Mouse (Mus musculus): ENCODE measurements around the gene Micu2.
A peak's percentile ranks its signal among the peaks of the same experiment; 100 is the strongest.

Micu2 gene

DNA sequence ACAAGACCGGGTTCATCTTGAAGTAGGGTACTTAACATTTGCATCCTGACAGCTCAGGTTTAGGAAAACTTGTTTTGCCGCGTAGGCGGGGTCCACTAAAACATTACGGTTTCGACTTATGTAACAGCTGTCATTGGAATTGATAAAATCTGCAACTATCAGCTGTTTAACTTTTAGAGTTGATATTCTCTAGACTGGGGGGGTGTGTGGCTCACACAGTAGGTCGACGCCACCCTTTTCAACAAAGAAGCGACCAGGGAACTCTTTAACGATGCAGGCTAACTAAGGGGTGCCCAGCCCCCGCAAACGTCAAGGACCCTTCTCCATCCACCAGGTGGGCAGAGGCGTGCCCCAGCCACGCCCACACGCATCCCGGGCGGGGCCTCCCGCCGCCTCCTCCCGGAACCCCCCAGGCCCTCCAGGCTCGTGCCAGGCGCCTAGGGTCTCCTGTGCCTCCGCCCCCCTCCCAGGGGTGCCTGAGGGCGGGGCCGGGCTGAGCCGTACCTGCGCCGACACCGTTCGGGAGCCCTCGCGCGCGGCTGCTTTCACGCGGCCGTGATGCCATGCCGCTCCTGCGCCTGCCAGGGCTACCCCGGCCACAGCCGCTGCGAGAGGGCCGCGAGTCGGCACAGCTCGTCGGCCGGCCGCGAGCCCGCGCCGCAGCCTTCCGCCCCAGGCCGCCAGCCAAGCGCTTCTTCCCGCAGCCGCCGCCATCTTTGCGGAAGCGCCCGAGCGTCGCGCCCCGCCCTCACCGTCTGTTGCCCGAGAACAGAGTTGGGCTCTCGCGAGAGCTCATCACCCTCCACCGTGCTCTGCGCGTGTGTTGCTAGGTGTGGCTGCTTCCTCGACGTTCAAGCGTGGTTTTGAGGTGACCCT lies at the start of gene Micu2:
Gene Micu2 (minus strand): TSS at position 737 of the 876 bp plus-strand sequence.
- DNase-seq (ENCODE audit: low read depth), result peak; percentile 94

- no peak for DNase-seq (ENCODE audit: low read depth)
Measured at GRCm38 (mm10) chr14:58046639-58047284, 47.7 kb upstream of the Micu2 start.

GRCm38 (mm10) chr14:58036174-58036573 lies 37.1 kb upstream of the Micu2 start:
- DNase-seq (ENCODE audit: low read depth), result no peak

DNA sequence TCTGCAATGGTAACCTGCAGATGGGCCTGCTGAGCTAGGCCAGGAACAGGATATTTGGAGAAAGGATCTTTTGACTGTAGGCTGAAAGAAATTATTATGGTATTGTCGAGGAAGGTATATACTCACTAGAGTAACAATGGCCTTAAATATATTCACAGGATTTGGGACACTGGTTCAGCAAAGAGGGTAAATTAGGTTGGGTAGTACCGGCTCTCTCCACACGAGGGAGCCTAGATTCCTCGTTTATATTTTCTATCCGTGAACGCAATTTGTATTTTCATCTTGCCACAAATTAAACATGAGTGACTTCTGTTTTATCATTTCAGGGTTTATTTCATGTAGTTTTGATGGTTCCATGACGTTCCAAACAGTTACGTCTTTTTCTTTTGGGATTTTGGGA lies 35.5 kb upstream of the Micu2 start:
- peak; percentile 47 for DNase-seq (ENCODE audit: low read depth)

DNA sequence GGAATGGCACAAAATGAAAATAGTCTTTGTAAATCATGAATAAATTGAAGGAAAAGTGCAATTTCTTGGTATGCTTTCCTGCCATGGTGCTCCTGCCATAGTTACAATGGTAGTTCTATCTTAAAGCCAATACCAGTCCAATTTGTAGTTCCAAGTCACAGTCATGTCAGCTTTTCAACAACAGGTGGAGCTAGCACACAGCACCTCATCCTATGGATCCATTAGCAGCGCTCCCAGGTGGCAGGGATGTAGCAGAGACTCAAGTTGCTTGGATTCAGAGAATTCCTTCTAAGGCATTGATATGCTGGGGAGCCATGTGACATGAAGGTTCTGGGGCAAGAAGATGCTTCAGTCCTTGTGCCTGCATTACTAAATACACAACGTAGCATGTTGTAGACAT lies 19.8 kb upstream of the Micu2 start:
- no peak for DNase-seq (ENCODE audit: low read depth)

DNA sequence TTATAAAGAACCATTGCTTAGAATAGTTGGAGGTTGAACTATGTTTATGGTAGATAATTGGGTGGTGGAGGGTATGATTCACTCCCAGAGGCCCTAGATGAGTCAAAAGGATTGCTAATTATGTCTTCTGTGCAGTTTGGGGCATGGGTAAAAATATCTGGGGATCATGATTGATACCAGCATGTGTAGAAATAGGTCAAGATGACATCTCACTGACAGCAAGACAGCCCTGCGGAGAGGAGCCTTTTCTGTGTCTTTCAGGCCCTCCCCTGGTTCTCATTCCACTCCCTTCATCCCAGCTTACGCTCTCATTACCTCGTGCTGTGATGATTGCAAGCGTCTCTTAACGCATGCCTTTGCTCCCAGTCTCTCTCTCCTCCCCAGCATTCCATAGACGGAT lies 4.8 kb upstream of the Micu2 start:
- DNase-seq (ENCODE audit: low read depth), result no peak

DNA sequence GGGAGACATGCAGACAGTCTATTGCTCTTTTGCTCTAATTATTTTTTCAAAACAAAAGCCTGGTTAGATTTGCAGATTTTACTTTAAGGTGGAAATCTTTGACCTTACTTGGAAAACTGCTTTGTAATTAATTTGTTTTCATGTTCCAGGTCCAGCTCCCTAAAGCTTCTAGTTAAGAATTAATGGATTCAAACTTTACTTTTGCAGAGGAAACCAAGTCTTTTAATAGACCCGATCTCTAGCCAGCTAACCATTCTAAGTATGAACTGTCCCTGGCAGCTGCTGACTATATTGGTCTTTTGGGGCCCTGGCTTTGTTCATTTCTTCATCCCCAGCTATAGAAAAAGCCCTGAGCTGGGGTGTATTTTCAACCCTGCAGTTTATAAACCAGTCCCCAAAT lies 3.1 kb upstream of the Micu2 start:
- DNase-seq (ENCODE audit: low read depth), result no peak

GRCm38 (mm10) chr14:57999402-57999734 lies 306 bp upstream of the Micu2 start:
- no peak for DNase-seq (ENCODE audit: low read depth)

- no peak for DNase-seq (ENCODE audit: low read depth)
Measured at GRCm38 (mm10) chr14:57997431-57997830, 1.6 kb downstream of the Micu2 start.

GRCm38 (mm10) chr14:57996210-57996609 lies 2.9 kb downstream of the Micu2 start:
- peak; percentile 13 for DNase-seq (ENCODE audit: low read depth)

DNA sequence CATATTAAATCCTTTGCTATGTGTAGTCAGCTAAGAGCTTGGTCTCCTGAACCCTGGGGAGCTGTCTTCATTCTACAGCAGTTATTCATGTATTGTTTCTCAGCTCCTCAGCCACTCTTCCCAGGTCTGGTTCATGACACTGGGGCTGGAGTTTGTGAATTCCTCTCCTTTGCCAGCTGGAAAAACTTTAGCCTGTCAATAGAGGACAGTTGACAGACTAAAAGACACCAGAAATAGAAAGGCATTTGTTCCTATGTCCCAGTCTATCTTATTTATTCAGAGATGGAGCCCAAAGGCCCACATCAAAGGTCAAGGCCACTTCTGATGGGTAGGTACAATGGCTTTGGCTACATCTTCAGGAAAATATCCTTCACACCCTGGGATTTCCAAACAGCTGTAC lies 7.3 kb downstream of the Micu2 start:
- DNase-seq (ENCODE audit: low read depth), result no peak

- DNase-seq (ENCODE audit: low read depth), result no peak
Measured at GRCm38 (mm10) chr14:57989162-57989561, 9.9 kb downstream of the Micu2 start.

- no peak for DNase-seq (ENCODE audit: low read depth)
Measured at GRCm38 (mm10) chr14:57985780-57986179, 13.3 kb downstream of the Micu2 start.

GRCm38 (mm10) chr14:57982450-57982849 lies 16.6 kb downstream of the Micu2 start:
- DNase-seq (ENCODE audit: low read depth), result no peak

DNA sequence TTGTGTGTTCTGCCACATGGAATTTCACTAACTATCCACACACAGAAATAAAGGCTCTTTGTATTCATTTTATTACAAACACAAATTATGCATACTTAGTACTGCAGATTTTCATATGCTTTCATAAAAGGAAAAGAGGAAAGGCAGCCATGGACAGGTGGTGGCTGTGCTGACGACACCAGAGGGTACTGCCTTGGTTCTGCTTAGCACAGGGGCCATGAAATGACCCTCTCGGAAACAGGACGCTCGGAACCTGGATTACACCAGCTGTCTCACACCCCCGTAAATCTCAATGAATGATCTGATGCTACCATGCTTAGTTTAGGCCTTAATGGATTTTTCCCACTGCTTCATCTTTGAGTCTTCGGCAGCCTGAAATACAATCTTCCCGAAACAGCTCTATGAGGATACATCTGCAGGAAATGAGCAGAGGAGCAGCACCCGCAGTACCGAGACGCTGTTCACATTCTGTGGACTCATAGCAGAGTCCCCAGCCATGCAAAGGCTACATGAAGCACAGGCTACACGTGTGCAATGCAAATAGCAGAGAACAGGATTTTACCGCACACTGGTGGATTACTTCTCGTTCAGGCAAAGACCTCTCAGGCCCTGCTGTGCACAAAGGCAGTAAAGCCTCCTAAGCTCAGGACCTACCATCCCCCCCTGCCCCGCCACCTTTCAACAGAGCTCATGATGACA lies 17.2 kb downstream of the Micu2 start:
- DNase-seq (ENCODE audit: low read depth), result no peak

- DNase-seq (ENCODE audit: low read depth), result no peak
Measured at GRCm38 (mm10) chr14:57980776-57981175, 18.3 kb downstream of the Micu2 start.

DNA sequence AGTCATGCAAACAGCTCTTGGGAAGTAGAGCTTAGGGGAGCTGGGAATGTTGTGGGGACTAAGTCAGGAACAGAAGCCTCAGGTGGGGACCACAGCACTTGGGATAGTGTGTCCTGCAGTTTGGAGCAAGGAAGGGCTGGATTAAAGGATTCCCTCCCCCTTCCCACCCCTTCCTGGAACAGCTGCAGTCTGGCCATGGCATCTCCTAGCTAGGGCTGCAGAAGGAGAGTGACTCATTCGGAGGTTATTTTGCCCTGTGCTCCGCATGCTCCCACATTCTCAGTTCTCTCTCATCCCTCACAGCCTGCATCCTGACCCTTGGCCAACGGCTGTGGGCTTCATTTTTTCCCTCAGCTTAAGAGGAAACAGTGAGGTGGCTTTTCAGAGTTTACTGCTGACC lies 18.9 kb downstream of the Micu2 start:
- DNase-seq (ENCODE audit: low read depth), result no peak

DNA sequence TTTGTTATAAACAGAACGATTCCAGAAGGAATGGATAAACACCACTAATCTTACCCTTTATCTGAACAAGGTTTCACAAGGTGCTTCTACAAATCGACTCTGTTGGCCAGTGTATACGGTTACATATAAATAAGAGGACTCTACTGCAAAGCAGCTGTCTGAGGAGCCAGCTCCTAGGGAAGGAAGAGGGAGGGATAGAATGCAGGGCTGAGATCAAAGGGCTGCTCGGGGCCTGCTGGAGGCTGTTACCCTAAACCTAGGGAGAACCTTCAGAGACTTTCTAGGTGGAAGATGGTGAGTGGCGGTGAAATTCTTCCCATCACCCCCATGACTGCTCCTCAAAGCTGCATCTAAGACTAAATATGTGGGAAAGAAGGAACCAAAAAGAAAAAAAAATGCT lies 20.9 kb downstream of the Micu2 start:
- DNase-seq (ENCODE audit: low read depth), result no peak

- no peak for DNase-seq (ENCODE audit: low read depth)
Measured at GRCm38 (mm10) chr14:57975656-57976055, 23.4 kb downstream of the Micu2 start.

GRCm38 (mm10) chr14:57971986-57972525 lies 27.0 kb downstream of the Micu2 start:
- DNase-seq (ENCODE audit: low read depth), result no peak

GRCm38 (mm10) chr14:57968873-57969272 lies 30.2 kb downstream of the Micu2 start:
- DNase-seq (ENCODE audit: low read depth), result no peak

DNA sequence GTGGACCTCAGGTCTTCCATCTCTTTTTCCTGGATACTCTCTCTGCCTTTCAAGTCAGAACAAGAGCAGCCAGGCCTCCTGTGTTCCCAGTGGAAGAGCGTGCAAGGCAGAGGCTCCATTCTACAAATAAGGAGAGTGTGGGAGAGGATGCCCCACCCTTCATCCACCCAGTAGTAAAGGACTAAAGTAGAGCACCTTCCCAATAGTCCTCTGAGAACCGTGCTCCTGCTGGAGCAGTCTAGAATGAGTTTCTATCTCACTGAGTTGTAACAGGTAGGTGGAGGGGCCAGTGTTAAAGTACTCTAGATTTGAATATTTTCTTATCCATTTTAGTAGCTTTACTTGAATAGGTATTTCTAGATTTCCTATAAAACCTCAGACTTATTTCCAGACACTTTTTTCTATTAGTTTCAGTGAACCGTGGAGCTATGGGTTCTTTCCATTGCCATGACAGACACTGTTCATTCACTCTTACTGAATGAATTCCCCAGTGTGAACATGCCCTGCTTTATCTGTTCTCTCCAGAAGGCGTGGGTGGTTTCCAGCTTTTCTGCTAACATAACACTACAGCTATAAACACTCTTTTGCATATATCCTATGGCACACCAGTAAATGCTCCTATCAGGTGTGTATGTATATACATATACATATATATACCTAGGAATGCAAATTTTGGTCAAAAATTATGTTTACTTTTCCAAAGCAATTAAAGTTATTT lies 31.8 kb downstream of the Micu2 start:
- no peak for DNase-seq (ENCODE audit: low read depth)

Measured in naive thymus-derived CD4-positive, alpha-beta T cell, adult 2 months (primary cell).